Mouse (Mus musculus): ENCODE results near the gene Vnn1. TPM values are rescaled to one million over a fixed set of nuclear protein-coding genes. Genes with fewer than 3 reads are reported as not detected.
A peak's percentile ranks its signal among the peaks of the same experiment; 100 is the strongest.

Gene Vnn1
- not detected in 2 replicates for total RNA-seq (2014; fragmentation: Nextera tagmentation)
- not detected in 2 replicates for total RNA-seq (2017)

GRCm38 (mm10) chr10:23894601-23895349, at the start of gene Vnn1:
Vnn1 (plus strand) TSS chr10:23894688.
- no peak for ATAC-seq (replicated peaks; ENCODE audit: low FRiP score, low TSS enrichment, poor library complexity, severe bottlenecking)

GRCm38 (mm10) chr10:23851228-23851912, 43.1 kb upstream of the Vnn1 start, which contains the start of gene Vnn3:
Vnn3 (plus strand) TSS chr10:23851462.
- no peak for ATAC-seq (replicated peaks; ENCODE audit: low FRiP score, low TSS enrichment, poor library complexity, severe bottlenecking)

- ATAC-seq (replicated peaks; ENCODE audit: low FRiP score, low TSS enrichment, poor library complexity, severe bottlenecking): no peak
Observed at GRCm38 (mm10) chr10:23852096-23852495, 42.4 kb upstream of the Vnn1 start.

DNA sequence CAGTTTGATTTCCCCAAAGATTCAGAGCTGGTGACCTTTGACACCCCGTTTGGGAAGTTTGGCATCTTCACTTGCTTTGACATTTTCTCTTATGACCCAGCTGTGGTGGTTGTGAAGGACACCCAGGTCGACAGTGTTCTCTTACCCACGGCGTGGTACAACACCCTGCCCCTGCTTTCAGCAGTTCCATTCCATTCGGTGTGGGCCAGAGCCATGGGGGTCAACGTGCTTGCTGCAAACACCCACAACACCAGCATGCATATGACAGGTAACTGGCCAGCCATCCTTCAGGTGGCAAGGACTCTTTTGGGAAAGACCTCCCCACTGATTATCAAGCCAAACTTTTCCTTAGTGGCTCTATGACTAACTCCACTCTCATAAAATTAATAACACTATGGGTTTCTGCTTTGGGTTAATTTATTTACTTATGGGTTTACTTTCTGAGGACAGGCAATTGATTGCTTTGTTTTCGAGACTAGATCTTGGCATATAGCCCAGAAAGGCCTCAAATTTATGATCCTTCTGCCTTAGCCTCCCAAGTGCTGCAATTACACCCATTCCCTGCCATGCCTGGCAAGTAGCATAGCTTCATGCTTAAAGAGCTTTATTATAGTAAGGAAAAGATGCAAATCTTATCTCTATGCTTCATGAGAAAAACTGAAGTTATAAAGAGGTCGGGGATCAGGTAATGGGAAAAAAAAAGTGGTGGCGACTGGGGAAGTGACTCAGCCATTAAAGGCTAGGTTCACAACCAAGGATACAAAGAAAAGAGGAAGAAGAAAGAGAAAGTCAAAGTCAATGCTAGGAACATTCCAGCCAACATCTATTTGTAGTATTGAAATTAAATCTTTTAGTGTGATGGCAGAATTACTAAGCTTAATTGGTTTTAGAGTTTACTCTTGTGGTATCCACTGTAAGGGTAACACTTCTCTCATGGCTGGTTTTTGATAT, 29.9 kb upstream of the Vnn1 start:
- no peak for ATAC-seq (replicated peaks; ENCODE audit: low FRiP score, low TSS enrichment, poor library complexity, severe bottlenecking)

- 0 out of 2 replicates have a peak, but pooled peaks have one; percentile 74 for ATAC-seq (replicated peaks; ENCODE audit: low FRiP score, low TSS enrichment, poor library complexity, severe bottlenecking)
Observed at GRCm38 (mm10) chr10:23880695-23881094, 13.8 kb upstream of the Vnn1 start.

- no peak for ATAC-seq (replicated peaks; ENCODE audit: low FRiP score, low TSS enrichment, poor library complexity, severe bottlenecking)
Observed at GRCm38 (mm10) chr10:23884910-23885309, 9.6 kb upstream of the Vnn1 start.

GRCm38 (mm10) chr10:23886060-23886459, 8.4 kb upstream of the Vnn1 start:
- peak; percentile 63 for ATAC-seq (replicated peaks; ENCODE audit: low FRiP score, low TSS enrichment, poor library complexity, severe bottlenecking)

DNA sequence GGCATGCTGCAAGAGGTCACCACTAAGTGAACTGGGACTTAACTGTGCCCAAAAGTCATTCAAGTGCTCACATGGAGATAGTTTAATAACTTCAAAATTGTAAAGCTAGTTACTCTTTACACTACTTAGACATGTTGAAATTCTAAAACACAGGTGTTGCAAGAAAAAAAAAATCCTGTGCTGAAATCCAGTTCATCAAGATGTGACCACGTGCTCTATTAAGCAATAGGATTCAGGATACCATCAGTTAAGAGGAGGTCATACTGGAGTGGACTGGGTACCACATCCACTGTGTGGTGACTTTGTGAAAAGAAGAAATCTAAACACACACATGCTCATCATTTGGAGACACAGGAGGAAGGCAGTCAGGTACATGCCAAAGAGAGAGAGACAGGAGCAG, 1.5 kb upstream of the Vnn1 start:
- ATAC-seq (replicated peaks; ENCODE audit: low FRiP score, low TSS enrichment, poor library complexity, severe bottlenecking): no peak

- no peak for ATAC-seq (replicated peaks; ENCODE audit: low FRiP score, low TSS enrichment, poor library complexity, severe bottlenecking)
Observed at GRCm38 (mm10) chr10:23895376-23895775, 888 bp downstream of the Vnn1 start.

DNA sequence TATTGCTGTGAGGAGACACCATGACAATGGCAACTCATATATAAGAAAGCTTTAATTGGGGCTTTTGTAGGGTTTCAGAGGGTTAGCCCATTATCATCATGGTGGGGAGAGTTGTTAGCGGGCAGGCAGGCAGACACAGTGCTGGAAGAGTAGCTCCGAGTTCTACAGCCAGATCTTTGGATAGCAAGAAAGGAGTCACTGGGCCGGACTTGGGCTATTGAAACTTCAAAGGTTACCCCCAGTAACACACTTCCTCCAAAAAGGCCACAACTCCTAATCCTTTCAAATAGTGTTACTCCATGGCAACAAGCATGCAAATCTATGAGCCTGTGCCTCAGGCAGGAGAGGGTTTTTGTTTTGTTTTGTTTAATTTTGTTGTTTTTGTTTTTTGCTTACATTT, 6.6 kb downstream of the Vnn1 start:
- ATAC-seq (replicated peaks; ENCODE audit: low FRiP score, low TSS enrichment, poor library complexity, severe bottlenecking): no peak

DNA sequence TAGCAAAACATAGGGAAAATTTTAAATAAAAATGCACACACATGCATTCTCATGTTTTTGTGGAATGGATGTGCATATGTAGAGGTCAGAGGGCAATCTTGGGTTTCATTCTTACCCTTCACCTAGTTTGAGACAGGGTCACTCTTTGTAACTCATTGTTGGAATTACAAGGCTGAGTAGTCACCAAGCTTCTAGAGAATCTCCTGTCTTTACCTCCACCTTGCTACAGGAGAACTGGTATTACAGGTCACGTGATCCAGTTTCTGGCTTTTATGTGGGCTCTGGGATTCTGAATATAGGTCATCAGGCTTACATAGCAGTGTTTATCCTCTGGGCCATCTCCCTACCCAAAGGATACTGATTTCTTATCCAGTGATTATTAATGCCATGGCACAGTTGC, 11.2 kb downstream of the Vnn1 start:
- ATAC-seq (replicated peaks; ENCODE audit: low FRiP score, low TSS enrichment, poor library complexity, severe bottlenecking): no peak

- ATAC-seq (replicated peaks; ENCODE audit: low FRiP score, low TSS enrichment, poor library complexity, severe bottlenecking): no peak
Observed at GRCm38 (mm10) chr10:23920056-23920455, 25.6 kb downstream of the Vnn1 start, which contains the start of gene Taar1. Taar1 (plus strand) TSS chr10:23920356.

DNA sequence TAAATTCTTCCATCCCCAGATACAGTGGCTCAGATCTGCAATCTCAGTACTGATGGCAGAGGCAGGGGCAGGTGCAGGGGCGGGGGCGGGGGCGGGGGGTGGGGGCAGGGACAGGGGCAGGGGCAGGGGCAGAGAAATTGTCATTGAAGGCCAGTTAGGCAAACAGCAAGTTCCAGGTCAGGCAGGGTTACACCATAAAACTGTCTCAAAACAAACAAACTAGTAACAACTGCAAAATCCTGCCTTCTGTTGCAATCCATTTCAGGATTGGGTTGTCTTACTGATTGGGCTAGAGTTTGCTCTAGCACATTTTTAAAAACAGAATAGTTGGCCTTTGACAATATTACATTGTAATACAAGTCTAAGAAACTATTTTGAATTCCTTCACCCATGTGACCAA, 28.0 kb downstream of the Vnn1 start:
- ATAC-seq (replicated peaks; ENCODE audit: low FRiP score, low TSS enrichment, poor library complexity, severe bottlenecking): no peak

- no peak for ATAC-seq (replicated peaks; ENCODE audit: low FRiP score, low TSS enrichment, poor library complexity, severe bottlenecking)
Observed at GRCm38 (mm10) chr10:23923941-23924340, 29.5 kb downstream of the Vnn1 start.

GRCm38 (mm10) chr10:23937613-23938012, 43.1 kb downstream of the Vnn1 start:
- no peak for ATAC-seq (replicated peaks; ENCODE audit: low FRiP score, low TSS enrichment, poor library complexity, severe bottlenecking)

DNA sequence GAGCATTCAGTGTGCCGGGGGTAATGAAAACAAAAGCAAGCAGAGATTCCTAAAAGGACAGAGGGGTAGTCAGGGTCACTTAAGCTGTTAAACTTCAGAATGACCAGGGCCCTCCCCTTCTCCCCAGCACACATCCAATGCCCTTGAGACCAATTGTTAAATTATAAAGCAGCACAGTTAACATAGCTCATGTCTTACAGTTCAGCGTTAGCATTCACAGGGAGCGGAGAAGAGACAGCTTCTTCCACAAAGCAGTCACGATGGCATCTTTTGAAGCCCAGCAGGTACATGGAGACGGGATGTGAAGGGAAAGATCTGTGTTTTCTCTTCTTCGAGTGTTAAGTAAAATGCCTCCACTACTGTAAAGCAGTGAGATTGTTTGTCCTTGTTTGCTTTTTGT, 43.8 kb downstream of the Vnn1 start, which contains the start of gene Taar2:
Taar2 (plus strand) TSS at position 261 of the 400 bp plus-strand sequence.
- no peak for ATAC-seq (replicated peaks; ENCODE audit: low FRiP score, low TSS enrichment, poor library complexity, severe bottlenecking)

- ATAC-seq (replicated peaks; ENCODE audit: low FRiP score, low TSS enrichment, poor library complexity, severe bottlenecking): no peak
Observed at GRCm38 (mm10) chr10:23942465-23942864, 48.0 kb downstream of the Vnn1 start.

DNA sequence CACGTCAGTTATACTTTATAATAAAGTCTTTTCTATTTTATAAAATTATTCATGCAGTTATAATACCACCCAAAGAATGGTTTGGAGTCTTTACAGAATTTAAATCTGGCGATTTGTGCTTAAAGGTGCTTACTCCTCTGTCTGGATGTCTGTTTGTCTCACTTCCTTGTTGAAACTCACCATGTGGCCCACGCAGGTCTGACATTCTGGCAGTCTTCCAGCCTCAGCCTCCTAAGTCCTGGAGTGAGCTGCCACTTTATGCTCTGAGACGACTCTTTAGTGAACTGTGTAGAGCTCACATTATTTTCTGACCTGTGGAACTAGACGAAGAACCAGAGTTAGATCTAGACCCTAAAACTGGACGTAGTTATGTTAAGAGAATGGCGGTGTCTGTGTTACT, 53.5 kb downstream of the Vnn1 start:
- ATAC-seq (replicated peaks; ENCODE audit: low FRiP score, low TSS enrichment, poor library complexity, severe bottlenecking): no peak

GRCm38 (mm10) chr10:23949508-23950005, 55.1 kb downstream of the Vnn1 start, which contains the start of gene Taar3:
Taar3 (plus strand) TSS chr10:23949558.
- no peak for ATAC-seq (replicated peaks; ENCODE audit: low FRiP score, low TSS enrichment, poor library complexity, severe bottlenecking)
